Mouse (Mus musculus): ENCODE results near the gene Adamts5. TPM values are rescaled to one million over a fixed set of nuclear protein-coding genes. Genes with fewer than 3 reads are reported as not detected.

Gene Adamts5
- polyA plus RNA-seq (2012; rRNA removed), result 0.71 and 0.85 TPM in 2 replicates

- H3K4me1 ChIP-seq (ENCODE audit: control insufficient read depth, insufficient read depth, low read length), result peaks cover 9% of the 10 kb centered on the region
- no peak within 1 kb of the TSS for H3K27ac ChIP-seq (ENCODE audit: control insufficient read depth, insufficient read depth, low read depth, low read length)
- H3K4me3 ChIP-seq (ENCODE audit: control insufficient read depth, low read depth, low read length), result peak within 1 kb of the TSS; percentile 16
- no peaks in the 10 kb centered on the region; the same call in 1 of the 2 replicates for H3K27me3 ChIP-seq (ENCODE audit: control insufficient read depth, insufficient read depth, low read length)
- H3K36me3 ChIP-seq (ENCODE audit: control insufficient read depth, insufficient read depth, low read length), result no peaks in the 10 kb centered on the region
- TF ChIP-seq POLR2A (IDR thresholded peaks at IDR 0.05; ENCODE audit: control insufficient read depth, low read depth, low read length) (no peak), CTCF (IDR thresholded peaks at IDR 0.05; ENCODE audit: control insufficient read depth, insufficient read depth, insufficient replicate concordance, low read depth, low read length) (no peak)
Measured at GRCm38 (mm10) chr16:85901581-85901910, at the start of gene Adamts5. Gene Adamts5 (minus strand): TSS chr16:85901828.

GRCm38 (mm10) chr16:85950356-85950755, 48.7 kb upstream of the Adamts5 start:
- Histone ChIP-seq H3K4me1 (ENCODE audit: control insufficient read depth, insufficient read depth, low read length) (no peaks in the 10 kb centered on the region), H3K27ac (ENCODE audit: control insufficient read depth, insufficient read depth, low read depth, low read length) (no peak overlapping the region), H3K36me3 (ENCODE audit: control insufficient read depth, insufficient read depth, low read length) (no peaks in the 10 kb centered on the region), H3K27me3 (ENCODE audit: control insufficient read depth, insufficient read depth, low read length) (no peaks in the 10 kb centered on the region), H3K4me3 (ENCODE audit: control insufficient read depth, low read depth, low read length) (no peak overlapping the region)
- no peak for TF ChIP-seq POLR2A (IDR thresholded peaks at IDR 0.05; ENCODE audit: control insufficient read depth, low read depth, low read length)
- TF ChIP-seq CTCF (IDR thresholded peaks at IDR 0.05; ENCODE audit: control insufficient read depth, insufficient read depth, insufficient replicate concordance, low read depth, low read length), result no peak

- no peak overlapping the region for H3K27ac ChIP-seq (ENCODE audit: control insufficient read depth, insufficient read depth, low read depth, low read length)
- H3K36me3 ChIP-seq (ENCODE audit: control insufficient read depth, insufficient read depth, low read length), result no peaks in the 10 kb centered on the region
- no peaks in the 10 kb centered on the region for H3K4me1 ChIP-seq (ENCODE audit: control insufficient read depth, insufficient read depth, low read length)
- TF ChIP-seq CTCF (IDR thresholded peaks at IDR 0.05; ENCODE audit: control insufficient read depth, insufficient read depth, insufficient replicate concordance, low read depth, low read length) (no peak), POLR2A (IDR thresholded peaks at IDR 0.05; ENCODE audit: control insufficient read depth, low read depth, low read length) (no peak)
- no peak overlapping the region for H3K4me3 ChIP-seq (ENCODE audit: control insufficient read depth, low read depth, low read length)
- no peaks in the 10 kb centered on the region for H3K27me3 ChIP-seq (ENCODE audit: control insufficient read depth, insufficient read depth, low read length)
Measured at GRCm38 (mm10) chr16:85926004-85926403, 24.4 kb upstream of the Adamts5 start.

GRCm38 (mm10) chr16:85922454-85922853, 20.8 kb upstream of the Adamts5 start:
- TF ChIP-seq POLR2A (IDR thresholded peaks at IDR 0.05; ENCODE audit: control insufficient read depth, low read depth, low read length) (no peak), CTCF (IDR thresholded peaks at IDR 0.05; ENCODE audit: control insufficient read depth, insufficient read depth, insufficient replicate concordance, low read depth, low read length) (no peak)
- H3K4me3 ChIP-seq (ENCODE audit: control insufficient read depth, low read depth, low read length), result no peak overlapping the region
- no peaks in the 10 kb centered on the region for H3K27me3 ChIP-seq (ENCODE audit: control insufficient read depth, insufficient read depth, low read length)
- H3K27ac ChIP-seq (ENCODE audit: control insufficient read depth, insufficient read depth, low read depth, low read length), result no peak overlapping the region
- no peaks in the 10 kb centered on the region for H3K4me1 ChIP-seq (ENCODE audit: control insufficient read depth, insufficient read depth, low read length)
- no peaks in the 10 kb centered on the region for H3K36me3 ChIP-seq (ENCODE audit: control insufficient read depth, insufficient read depth, low read length)

GRCm38 (mm10) chr16:85920122-85920521, 18.5 kb upstream of the Adamts5 start:
- no peak for TF ChIP-seq CTCF (IDR thresholded peaks at IDR 0.05; ENCODE audit: control insufficient read depth, insufficient read depth, insufficient replicate concordance, low read depth, low read length)
- no peak for TF ChIP-seq POLR2A (IDR thresholded peaks at IDR 0.05; ENCODE audit: control insufficient read depth, low read depth, low read length)
- no peak overlapping the region for H3K27ac ChIP-seq (ENCODE audit: control insufficient read depth, insufficient read depth, low read depth, low read length)

GRCm38 (mm10) chr16:85900702-85901580, 687 bp downstream of the Adamts5 start:
- H3K27me3 ChIP-seq (ENCODE audit: control insufficient read depth, insufficient read depth, low read length), result no peaks in the 10 kb centered on the region; the same call in 1 of the 2 replicates
- no peaks in the 10 kb centered on the region for H3K36me3 ChIP-seq (ENCODE audit: control insufficient read depth, insufficient read depth, low read length)
- H3K4me1 ChIP-seq (ENCODE audit: control insufficient read depth, insufficient read depth, low read length), result peaks cover 9% of the 10 kb centered on the region
- H3K27ac ChIP-seq (ENCODE audit: control insufficient read depth, insufficient read depth, low read depth, low read length), result no peak overlapping the region
- TF ChIP-seq POLR2A (IDR thresholded peaks at IDR 0.05; ENCODE audit: control insufficient read depth, low read depth, low read length) (peak; percentile 43; the same call in 1 of the 2 replicates), CTCF (IDR thresholded peaks at IDR 0.05; ENCODE audit: control insufficient read depth, insufficient read depth, insufficient replicate concordance, low read depth, low read length) (no peak)
- H3K4me3 ChIP-seq (ENCODE audit: control insufficient read depth, low read depth, low read length), result peak overlapping the region; percentile 16

More at GRCm38 (mm10) chr16:85920122-85920521, 18.5 kb upstream of the Adamts5 start:
- no peak overlapping the region for H3K4me3 ChIP-seq (ENCODE audit: control insufficient read depth, low read depth, low read length)
- H3K36me3 ChIP-seq (ENCODE audit: control insufficient read depth, insufficient read depth, low read length), result no peaks in the 10 kb centered on the region
- H3K27me3 ChIP-seq (ENCODE audit: control insufficient read depth, insufficient read depth, low read length), result no peaks in the 10 kb centered on the region
- H3K4me1 ChIP-seq (ENCODE audit: control insufficient read depth, insufficient read depth, low read length), result no peaks in the 10 kb centered on the region

- Histone ChIP-seq H3K4me1 (ENCODE audit: control insufficient read depth, insufficient read depth, low read length) (peaks cover 9% of the 10 kb centered on the region), H3K27me3 (ENCODE audit: control insufficient read depth, insufficient read depth, low read length) (no peaks in the 10 kb centered on the region; the same call in 1 of the 2 replicates), H3K4me3 (ENCODE audit: control insufficient read depth, low read depth, low read length) (peak overlapping the region; percentile 76), H3K36me3 (ENCODE audit: control insufficient read depth, insufficient read depth, low read length) (no peaks in the 10 kb centered on the region), H3K27ac (ENCODE audit: control insufficient read depth, insufficient read depth, low read depth, low read length) (no peak overlapping the region)
- no peak for TF ChIP-seq POLR2A (IDR thresholded peaks at IDR 0.05; ENCODE audit: control insufficient read depth, low read depth, low read length)
Measured at GRCm38 (mm10) chr16:85899790-85900587, 1.6 kb downstream of the Adamts5 start.
